8 mouse cellular contexts compared by ENCODE assay signal in genomic region chr14:30825476-30826131, GRCm38 (mm10). TPM values are rescaled to one million over a fixed set of nuclear protein-coding genes. Genes with fewer than 3 reads are reported as not detected.
A peak's percentile ranks its signal among the peaks of the same experiment; 100 is the strongest.
DNase-seq lines count a peak whose midpoint lies in the region; ATAC-seq and TF ChIP-seq lines count a peak whose summit lies in the region.

TSS of gene Tmem110 (plus strand) at chr14:30825590.

- no peaks in the 10 kb centered on the region for H3K9me3 ChIP-seq in E14TG2a.4 (ENCODE audit: low read length)
- no peaks in the 10 kb centered on the region for H3K9me3 ChIP-seq in forebrain, embryonic 13.5 days (replicated peaks)
- H3K9me3 ChIP-seq in neural tube, embryonic 15.5 days (replicated peaks), result no peaks in the 10 kb centered on the region

- peak; percentile 97 for ATAC-seq in forebrain, embryonic 13.5 days
- ATAC-seq in neural tube, embryonic 15.5 days (ENCODE audit: low FRiP score), result peak; percentile 98

- TF ChIP-seq CTCF in E14TG2a.4 (conservative IDR thresholded peaks at IDR 0.05; ENCODE audit: low read length), result no peak

- H3K27me3 ChIP-seq in E14TG2a.4 (ENCODE audit: insufficient read depth, low read length), result no peaks in the 10 kb centered on the region
- no peaks in the 10 kb centered on the region for H3K27me3 ChIP-seq in forebrain, embryonic 13.5 days
- H3K27me3 ChIP-seq in neural tube, embryonic 15.5 days (replicated peaks), result no peaks in the 10 kb centered on the region

- intact Hi-C loops in heart, postnatal 10 days (cut with DNase I), result loop anchor here (5.0 kb wide), 1 partner anchor 42 kb away; no protein-coding TSS in a partner anchor

- WGBS in forebrain, embryonic 13.5 days, result under 1% methylated on average over 45 of the region's 68 CpGs
- under 1% methylated on average over 67 of the region's 68 CpGs for WGBS in neural tube, embryonic 15.5 days

- H3K4me3 ChIP-seq in E14TG2a.4 (replicated peaks; ENCODE audit: low read length), result peak within 1 kb of the TSS; percentile 94
- H3K4me3 ChIP-seq in forebrain, embryonic 13.5 days, result peak within 1 kb of the TSS; percentile 82
- peak within 1 kb of the TSS; percentile 93 for H3K4me3 ChIP-seq in neural tube, embryonic 15.5 days (replicated peaks)

- H3K27ac ChIP-seq in forebrain, embryonic 13.5 days, result peak within 1 kb of the TSS; percentile 25; the same call in 1 of the 2 replicates
- H3K27ac ChIP-seq in neural tube, embryonic 15.5 days (replicated peaks), result peak within 1 kb of the TSS; percentile 83

- H3K9ac ChIP-seq in forebrain, embryonic 13.5 days, result peak within 1 kb of the TSS; percentile 87
- H3K9ac ChIP-seq in neural tube, embryonic 15.5 days (replicated peaks), result peak within 1 kb of the TSS; percentile 89

- peak; percentile 76 for DNase-seq in c-Kit-positive CD71-positive TER-119-positive erythroid progenitor cells, embryonic 14.5 days (ENCODE audit: low spot score)
- DNase-seq in heart, postnatal 10 days, result peak; percentile 87 to 89
- peak; percentile 86 for DNase-seq in layer of hippocampus, adult 11-12 months (ENCODE audit: low spot score)
- DNase-seq in lung, adult 18-20 months, result peak; percentile 92 to 93
- peak; percentile 90 for DNase-seq in testis, postnatal 14 days (ENCODE audit: low spot score)

- no peaks in the 10 kb centered on the region for H3K36me3 ChIP-seq in E14TG2a.4 (ENCODE audit: insufficient read depth, low read length)
- H3K36me3 ChIP-seq in forebrain, embryonic 13.5 days (ENCODE audit: poor library complexity, severe bottlenecking), result no peaks in the 10 kb centered on the region
- H3K36me3 ChIP-seq in neural tube, embryonic 15.5 days, result no peaks in the 10 kb centered on the region

- peak within 1 kb of the TSS; percentile 83 for H3K4me2 ChIP-seq in forebrain, embryonic 13.5 days
- H3K4me2 ChIP-seq in neural tube, embryonic 15.5 days, result peak within 1 kb of the TSS; percentile 79

- peaks cover 23% of the 10 kb centered on the region for H3K4me1 ChIP-seq in E14TG2a.4 (replicated peaks; ENCODE audit: low read depth, low read length)
- H3K4me1 ChIP-seq in forebrain, embryonic 13.5 days, result peaks cover 18% of the 10 kb centered on the region
- H3K4me1 ChIP-seq in neural tube, embryonic 15.5 days, result peaks cover 24% of the 10 kb centered on the region

RNA-seq across cellular contexts. Expression of gene Tmem110, which starts in this region (rescaled TPM):
- 13.2 and 15.6 TPM in 2 replicates for polyA plus RNA-seq in forebrain, embryonic 13.5 days (2015; fragmentation: Nextera tagmentation; extraction: Ambion mirVana)
- total RNA-seq in heart, postnatal 10 days (2021), result 10 to 100 TPM; 10.0 to 13.2 TPM
- polyA plus RNA-seq in neural tube, embryonic 15.5 days (2015; fragmentation: Nextera tagmentation; extraction: Ambion mirVana), result 23.0 and 25.2 TPM in 2 replicates

Comparison
In these comparisons a context has a peak if more than half of its experiments do, and no peak if none do; other contexts are left out.
1. Peak in every context shown above with its lines: DNase-seq, ATAC-seq, H3K4me3 ChIP-seq and H3K27ac ChIP-seq.